Mouse (Mus musculus) intestine, embryonic 15.5 days (tissue): ENCODE results near the gene Hic2. TPM values are rescaled to one million over a fixed set of nuclear protein-coding genes. Genes with fewer than 3 reads are reported as not detected.
A peak's percentile ranks its signal among the peaks of the same experiment; 100 is the strongest.

Source experiments
- ATAC-seq: fragments of 200-750 bp; cut with Nextera tagmentation; 2 replicates; pipeline ENCODE4 v1.8.0; 2017; ENCODE audit warnings: moderate TSS enrichment, moderate library complexity
- H3K27ac ChIP-seq: fragments of 300-500 bp; sonication (generic); 2 replicates; pipeline ENCODE4 v1.5.1; 2015; ENCODE audit warnings: mild to moderate bottlenecking, inconsistent platforms
- H3K27me3 ChIP-seq: fragments of 300-500 bp; sonication (generic); replicated peaks from 2 replicates; pipeline ENCODE4 v1.6.1; 2015; ENCODE audit warnings: inconsistent platforms
- H3K36me3 ChIP-seq: fragments of 300-500 bp; sonication (generic); 2 replicates; pipeline ENCODE4 v1.6.1; 2015; ENCODE audit warnings: inconsistent platforms
- H3K4me1 ChIP-seq: fragments of 300-500 bp; sonication (generic); replicated peaks from 2 replicates; pipeline ENCODE4 v1.6.1; 2015; ENCODE audit warnings: inconsistent platforms
- H3K4me2 ChIP-seq: fragments of 300-500 bp; sonication (generic); replicated peaks from 2 replicates; pipeline ENCODE4 v1.6.1; 2015; ENCODE audit warnings: mild to moderate bottlenecking, inconsistent platforms
- H3K4me3 ChIP-seq: fragments of 300-500 bp; sonication (generic); replicated peaks from 2 replicates; pipeline ENCODE4 v1.5.1; 2015; ENCODE audit warnings: inconsistent platforms
- H3K9ac ChIP-seq: fragments of 300-500 bp; sonication (generic); 2 replicates; pipeline ENCODE4 v1.6.1; 2015; ENCODE audit warnings: inconsistent platforms
- H3K9me3 ChIP-seq: fragments of 300-500 bp; sonication (generic); 2 replicates; pipeline ENCODE4 v1.6.1; 2016; ENCODE audit warnings: inconsistent platforms
- WGBS: fragments of 180-500 bp; shearing (Covaris S2); methylation state at CpG from one replicate; pipeline ENCODE4 v1.1.7; 2015; 5-methylcytosine and 5-hydroxymethylcytosine counted together
- polyA plus RNA-seq: library from polyadenylated mRNA; unstranded; fragments of >200 nt; fragmentation: Nextera tagmentation; extraction: Ambion mirVana; gene quantifications from 2 replicates; pipeline ENCODE4 v1.2.1, GENCODE M21; 2015

Gene Hic2
- polyA plus RNA-seq, 1 experiment from 2014 or later = 5.8 TPM

DNA sequence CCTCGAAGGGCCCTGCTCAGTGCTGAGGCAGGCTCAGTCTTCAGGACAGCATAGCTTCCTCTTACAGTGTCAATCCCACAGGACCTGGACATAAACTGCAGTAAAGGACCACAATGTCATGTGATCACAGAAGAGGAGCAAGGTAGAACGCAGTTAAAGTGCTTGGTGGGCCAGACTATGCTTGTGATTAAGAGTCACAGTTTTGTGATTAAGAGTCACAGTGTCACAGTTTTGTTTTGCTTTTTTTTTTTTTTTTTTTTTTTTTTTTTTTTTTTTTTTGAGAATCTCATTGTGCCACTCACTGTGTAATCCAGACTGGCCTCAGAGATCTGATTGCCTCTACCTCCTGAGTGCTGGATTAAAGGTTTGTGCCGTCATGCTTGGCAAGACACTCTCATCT lies 32.7 kb downstream of the Hic2 start:
- no peak for ATAC-seq
- H3K9me3 ChIP-seq = no peaks in the 10 kb centered on the region
- 82% methylated on average over 3 of the region's 3 CpGs for WGBS

DNA sequence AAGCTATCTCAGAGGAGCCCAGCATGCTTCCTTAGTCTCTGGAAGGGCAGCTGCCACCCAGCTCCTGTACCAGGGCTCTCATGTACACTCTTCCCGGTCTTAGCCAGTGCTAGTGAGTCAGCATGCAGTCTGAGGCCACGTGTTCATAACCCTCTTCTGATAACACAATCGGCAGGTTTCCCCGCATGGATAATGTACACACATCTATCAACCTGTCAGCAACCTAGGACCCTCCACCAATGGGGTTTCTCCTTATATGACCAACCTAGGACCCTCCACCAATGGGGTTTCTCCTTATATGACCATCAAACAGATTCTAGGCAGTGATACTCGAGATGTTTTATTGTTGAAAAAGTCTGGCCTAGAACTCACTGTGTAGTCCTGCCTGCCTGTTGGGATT lies 34.6 kb downstream of the Hic2 start:
- Histone ChIP-seq H3K4me2 (no peak overlapping the region), H3K36me3 (no peaks in the 10 kb centered on the region), H3K27ac (no peak overlapping the region), H3K4me3 (no peak overlapping the region), H3K9me3 (no peaks in the 10 kb centered on the region), H3K27me3 (no peaks in the 10 kb centered on the region), H3K4me1 (no peaks in the 10 kb centered on the region), H3K9ac (no peak overlapping the region)
- peak; percentile 55 for ATAC-seq
- 41% methylated on average over 5 of the region's 5 CpGs for WGBS

More for the DNA sequence above, 32.7 kb downstream of the Hic2 start:
- no peaks in the 10 kb centered on the region for H3K36me3 ChIP-seq
- H3K4me2 ChIP-seq = no peak overlapping the region
- no peak overlapping the region for H3K9ac ChIP-seq
- H3K27ac ChIP-seq = no peak overlapping the region
- H3K4me3 ChIP-seq = no peak overlapping the region
- no peaks in the 10 kb centered on the region for H3K4me1 ChIP-seq
- no peaks in the 10 kb centered on the region for H3K27me3 ChIP-seq

DNA sequence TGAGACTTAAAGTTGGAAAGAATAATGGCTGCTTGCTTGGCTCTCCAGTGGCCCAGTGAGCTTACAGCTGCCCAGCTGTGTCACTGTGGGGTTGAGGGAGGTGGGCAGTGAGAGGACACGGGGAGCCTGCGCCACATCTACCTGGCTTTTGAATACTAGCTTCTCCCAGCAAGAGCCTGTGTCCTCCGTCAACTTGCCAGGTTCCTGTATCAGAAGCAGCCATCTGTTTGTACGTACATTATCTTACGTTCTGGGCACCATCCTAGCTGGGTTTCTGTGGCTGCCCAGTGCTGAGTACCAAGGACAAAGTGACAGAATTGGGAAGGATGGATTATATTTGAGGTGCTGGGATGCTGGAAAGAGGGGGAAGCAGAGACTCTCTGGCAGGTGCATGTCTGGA lies 36.5 kb downstream of the Hic2 start:
- no peaks in the 10 kb centered on the region for H3K9me3 ChIP-seq
- ATAC-seq = no peak
- H3K36me3 ChIP-seq = no peaks in the 10 kb centered on the region
- WGBS = 82% methylated on average over 5 of the region's 5 CpGs
- H3K27me3 ChIP-seq = no peaks in the 10 kb centered on the region
- H3K4me3 ChIP-seq = no peak overlapping the region
- H3K4me2 ChIP-seq = no peak overlapping the region
- no peaks in the 10 kb centered on the region for H3K4me1 ChIP-seq
- H3K27ac ChIP-seq = no peak overlapping the region
- H3K9ac ChIP-seq = no peak overlapping the region

DNA sequence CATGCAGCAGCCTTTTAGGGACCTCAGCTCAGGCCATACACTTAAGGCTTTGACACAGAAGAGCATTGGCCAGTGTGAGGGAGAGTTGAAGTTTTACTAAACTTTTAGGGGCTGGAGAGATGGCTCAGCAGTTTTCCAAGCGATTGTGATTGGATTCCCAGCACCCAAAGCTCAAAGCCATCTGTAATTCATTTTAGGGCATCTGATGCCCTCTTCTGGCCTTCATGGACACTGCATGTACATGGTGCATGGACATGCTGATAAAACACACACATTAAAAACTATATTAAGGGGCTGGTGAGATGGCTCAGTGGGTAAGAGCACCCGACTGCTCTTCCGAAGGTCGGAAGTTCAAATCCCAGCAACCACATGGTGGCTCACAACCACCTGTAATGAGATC lies 37.8 kb downstream of the Hic2 start:
- Histone ChIP-seq H3K27ac (no peak overlapping the region), H3K4me2 (no peak overlapping the region), H3K36me3 (no peaks in the 10 kb centered on the region), H3K9me3 (no peaks in the 10 kb centered on the region), H3K4me1 (no peaks in the 10 kb centered on the region), H3K9ac (no peak overlapping the region), H3K27me3 (no peaks in the 10 kb centered on the region), H3K4me3 (no peak overlapping the region)
- 77% methylated on average over 4 of the region's 4 CpGs for WGBS
- no peak for ATAC-seq

DNA sequence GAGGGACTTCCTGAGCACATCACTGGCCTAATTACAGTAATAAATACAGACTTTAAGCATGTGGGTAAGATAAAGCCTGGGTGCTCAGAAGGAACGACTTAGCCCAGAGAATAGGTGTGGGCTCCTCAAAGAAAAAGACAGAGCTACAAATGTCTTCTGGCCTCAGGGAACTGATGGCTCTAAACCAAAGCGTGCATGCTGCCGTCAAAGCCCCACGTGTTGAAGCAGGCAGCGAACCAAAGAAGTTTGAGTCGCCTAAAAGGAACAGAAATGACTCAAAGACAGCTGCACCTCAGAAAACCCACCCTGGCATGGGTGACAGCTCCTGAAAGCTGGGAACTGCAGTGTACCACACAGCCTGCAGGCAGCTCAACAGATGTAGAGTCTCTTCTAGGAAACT lies 38.5 kb downstream of the Hic2 start:
- H3K9me3 ChIP-seq = no peaks in the 10 kb centered on the region
- no peak overlapping the region for H3K9ac ChIP-seq
- peaks cover 2% of the 10 kb centered on the region; the same call in 1 of the 2 replicates for H3K27me3 ChIP-seq
- ATAC-seq = no peak
- H3K36me3 ChIP-seq = no peaks in the 10 kb centered on the region
- no peak overlapping the region for H3K4me3 ChIP-seq
- no peak overlapping the region for H3K4me2 ChIP-seq
- no peak overlapping the region for H3K27ac ChIP-seq
- H3K4me1 ChIP-seq = peaks cover 4% of the 10 kb centered on the region
- WGBS = 81% methylated on average over 6 of the region's 6 CpGs

DNA sequence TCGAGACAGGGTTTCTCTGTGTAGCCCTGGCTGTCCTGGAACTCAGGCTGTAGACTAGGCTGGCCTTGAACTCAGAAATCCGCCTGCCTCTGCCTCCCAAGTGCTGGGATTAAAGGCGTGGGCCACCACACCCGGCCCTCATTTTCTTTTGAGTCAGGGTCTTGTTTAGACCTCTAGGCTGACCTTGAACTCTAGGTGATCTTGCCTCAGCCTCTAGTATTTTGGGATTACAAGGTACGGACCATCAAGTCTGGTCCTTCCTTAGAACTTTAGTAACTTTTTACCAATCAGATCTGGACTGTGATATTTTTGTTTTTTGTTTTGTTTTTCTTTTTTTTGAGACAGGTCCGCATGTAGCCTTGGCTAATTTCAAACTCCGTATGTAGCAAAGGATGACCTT lies 42.3 kb downstream of the Hic2 start, which contains the start of gene Tmem191c:
Gene Tmem191c, plus strand, starts transcription at position 357 of the 400 bp plus-strand sequence.
- 62% methylated on average over 7 of the region's 7 CpGs for WGBS

DNA sequence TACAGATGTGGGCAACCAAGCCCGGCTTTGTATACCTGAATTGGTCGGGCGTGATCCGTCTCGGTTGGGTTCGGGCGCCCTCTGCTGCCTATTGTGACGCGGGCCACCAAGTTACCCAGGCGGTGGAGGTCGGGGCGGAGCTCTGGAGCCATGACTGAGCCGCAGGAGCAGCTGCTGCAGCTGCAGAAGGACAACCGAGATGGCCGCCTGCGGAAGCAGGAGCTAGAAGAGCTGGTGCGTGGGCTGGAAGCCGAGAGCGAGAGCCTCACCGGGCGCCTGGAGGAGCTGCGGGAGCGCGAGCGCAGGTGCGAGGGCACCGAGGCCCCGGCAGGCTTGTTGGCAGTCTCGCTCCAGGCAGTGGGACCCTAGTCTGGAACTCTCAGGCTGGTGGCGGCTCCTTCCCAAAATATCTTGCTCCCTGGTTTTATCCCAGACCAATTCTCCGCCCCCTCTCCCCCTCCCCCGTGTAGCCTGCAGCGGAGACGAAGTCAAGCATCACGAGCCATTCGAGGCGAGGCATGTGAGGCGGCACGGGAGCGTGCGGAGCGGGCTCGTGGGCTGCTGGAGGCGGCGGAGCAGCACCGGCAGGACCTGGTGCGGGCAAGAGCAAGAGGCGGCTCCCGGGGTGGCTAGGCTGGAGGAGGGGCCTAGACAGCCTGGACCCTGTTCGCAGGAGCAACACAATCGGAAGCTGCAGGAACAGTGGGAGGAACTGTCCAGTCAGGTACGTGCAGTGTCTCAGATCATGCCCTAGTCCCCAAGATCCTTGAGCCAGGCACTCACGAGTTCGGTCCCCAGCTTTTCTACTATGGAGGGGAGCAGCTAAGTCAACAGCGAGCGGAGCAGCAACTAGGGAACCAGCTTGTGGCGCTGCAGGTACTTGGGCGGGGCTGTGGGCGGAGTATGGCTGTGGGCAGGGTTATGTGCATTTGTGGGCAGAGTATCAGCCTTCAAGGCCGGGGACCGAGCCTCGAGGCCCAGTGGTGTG lies 43.1 kb downstream of the Hic2 start:
- Histone ChIP-seq H3K4me3 (peak overlapping the region; percentile 67), H3K4me1 (peaks cover 18% of the 10 kb centered on the region), H3K27me3 (peaks cover 20% of the 10 kb centered on the region), H3K9ac (peak overlapping the region; percentile 70), H3K27ac (peak overlapping the region; percentile 68), H3K4me2 (peak overlapping the region; percentile 97), H3K36me3 (no peaks in the 10 kb centered on the region), H3K9me3 (no peaks in the 10 kb centered on the region)
- whole genome bisulfite sequencing = under 1% methylated on average over 61 of the region's 62 CpGs
- peak; percentile 89 for ATAC-seq

More for the DNA sequence above, 42.3 kb downstream of the Hic2 start, which contains the start of gene Tmem191c:
- peak within 1 kb of the TSS; percentile 97 for H3K4me2 ChIP-seq
- H3K9me3 ChIP-seq = no peaks in the 10 kb centered on the region
- H3K4me3 ChIP-seq = peak within 1 kb of the TSS; percentile 67
- H3K27ac ChIP-seq = peak within 1 kb of the TSS; percentile 68
- peaks cover 20% of the 10 kb centered on the region for H3K27me3 ChIP-seq
- peak within 1 kb of the TSS; percentile 70 for H3K9ac ChIP-seq
- no peak for ATAC-seq
- peaks cover 18% of the 10 kb centered on the region for H3K4me1 ChIP-seq
- H3K36me3 ChIP-seq = no peaks in the 10 kb centered on the region

DNA sequence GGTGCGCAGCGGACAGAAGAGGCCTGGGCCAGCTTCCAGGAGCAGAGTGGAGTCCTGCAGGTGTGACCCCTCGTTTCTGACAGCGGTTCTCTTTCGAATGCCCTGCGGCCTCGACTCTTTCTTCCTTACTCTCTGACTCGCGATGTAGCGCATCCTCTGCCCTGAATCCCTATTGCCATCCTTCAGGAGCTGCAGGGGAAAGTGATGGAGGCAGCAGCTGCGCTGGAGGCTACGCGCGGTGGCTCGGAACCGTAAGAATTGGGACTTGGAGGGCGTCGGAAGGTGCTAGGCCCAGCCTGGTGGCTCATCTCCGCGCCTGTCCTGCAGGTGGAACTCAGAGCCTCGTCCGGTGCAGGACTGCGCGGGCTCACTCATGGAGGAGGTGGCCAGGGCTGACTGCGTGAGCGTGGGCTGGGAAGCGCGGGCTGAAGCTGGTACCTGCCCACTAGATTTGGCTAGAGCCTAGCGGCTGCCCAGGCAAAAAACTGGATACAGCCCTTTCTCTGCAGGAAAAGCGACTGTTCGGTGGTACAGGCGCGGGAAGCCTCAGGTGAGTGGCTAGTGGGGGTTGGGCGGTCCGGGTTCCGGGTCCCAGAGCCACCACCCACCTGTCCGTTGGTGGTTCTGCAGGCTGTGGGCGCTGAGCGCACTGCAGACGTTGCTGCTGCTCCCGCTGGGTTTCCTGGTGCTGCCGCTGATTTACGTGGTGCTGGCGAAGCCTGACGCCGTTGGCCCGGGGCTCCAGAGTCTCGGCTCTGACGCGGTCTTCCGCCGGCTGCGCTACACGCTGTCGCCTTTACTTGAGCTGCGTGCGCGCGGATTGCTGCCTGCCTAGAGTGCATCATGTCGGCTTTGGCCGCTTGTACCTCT lies 44.2 kb downstream of the Hic2 start:
- Histone ChIP-seq H3K4me2 (peak overlapping the region; percentile 97), H3K4me1 (peaks cover 18% of the 10 kb centered on the region), H3K27me3 (peaks cover 20% of the 10 kb centered on the region), H3K27ac (no peak overlapping the region), H3K36me3 (no peaks in the 10 kb centered on the region), H3K9me3 (no peaks in the 10 kb centered on the region), H3K4me3 (peak overlapping the region; percentile 67), H3K9ac (peak overlapping the region; percentile 26; the same call in 1 of the 2 replicates)
- peak; percentile 16; the same call in 1 of the 2 replicates for ATAC-seq
- 7% methylated on average over 61 of the region's 61 CpGs for WGBS

DNA sequence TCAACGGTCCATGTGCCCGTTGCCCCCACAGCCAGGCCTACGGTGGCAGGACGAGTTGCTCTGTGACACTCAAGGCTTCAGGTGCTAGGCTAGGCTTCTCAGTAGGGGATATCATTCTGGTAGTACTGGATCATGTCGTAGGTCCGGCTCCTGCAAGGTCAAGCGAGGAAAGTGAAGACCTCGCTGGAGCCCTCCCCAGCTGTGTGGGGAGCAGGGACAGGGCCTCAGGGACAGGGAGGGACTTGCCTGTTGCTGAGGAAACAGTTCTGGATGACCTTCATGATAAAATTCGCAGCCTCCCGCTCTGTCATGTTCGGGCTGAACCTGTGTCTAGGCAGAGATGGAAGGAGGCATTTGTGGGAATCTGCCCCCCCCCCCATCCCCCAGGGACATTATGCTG lies 47.1 kb downstream of the Hic2 start:
- no peak overlapping the region for H3K4me2 ChIP-seq
- H3K9ac ChIP-seq = no peak overlapping the region
- H3K27me3 ChIP-seq = peaks cover 20% of the 10 kb centered on the region
- H3K4me1 ChIP-seq = peaks cover 18% of the 10 kb centered on the region
- no peak overlapping the region for H3K27ac ChIP-seq
- peaks cover 13% of the 10 kb centered on the region; the same call in 1 of the 2 replicates for H3K36me3 ChIP-seq
- no peaks in the 10 kb centered on the region for H3K9me3 ChIP-seq
- H3K4me3 ChIP-seq = no peak overlapping the region
- 92% methylated on average over 11 of the region's 11 CpGs for WGBS
- no peak for ATAC-seq

DNA sequence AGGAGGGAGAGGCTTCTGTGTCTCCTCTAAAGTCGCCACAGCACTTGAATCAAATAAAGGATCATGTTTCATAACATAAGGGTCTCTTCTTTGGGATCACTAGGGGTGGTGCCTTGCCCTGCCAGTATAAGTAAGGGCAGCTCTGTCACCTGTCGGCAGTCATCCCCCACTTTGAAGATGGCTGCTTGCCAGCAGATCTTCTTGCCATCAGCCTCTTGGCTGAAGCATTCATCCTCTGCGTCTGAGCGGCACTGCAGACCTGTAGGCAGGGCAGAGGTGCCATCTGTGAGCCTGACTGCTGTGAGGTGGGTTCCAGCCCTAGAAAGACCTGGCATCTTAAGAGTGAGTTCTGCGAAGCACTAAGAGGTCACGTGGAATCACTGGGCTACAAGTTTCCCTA lies 49.8 kb downstream of the Hic2 start:
- 81% methylated on average over 6 of the region's 6 CpGs for WGBS
- ATAC-seq = no peak
- Histone ChIP-seq H3K4me3 (no peak overlapping the region), H3K27ac (no peak overlapping the region), H3K27me3 (peaks cover 5% of the 10 kb centered on the region; the same call in 1 of the 2 replicates), H3K4me1 (peaks cover 1% of the 10 kb centered on the region; the same call in 1 of the 2 replicates), H3K9ac (no peak overlapping the region), H3K36me3 (peaks cover 16% of the 10 kb centered on the region; the same call in 1 of the 2 replicates), H3K9me3 (no peaks in the 10 kb centered on the region), H3K4me2 (no peak overlapping the region)

DNA sequence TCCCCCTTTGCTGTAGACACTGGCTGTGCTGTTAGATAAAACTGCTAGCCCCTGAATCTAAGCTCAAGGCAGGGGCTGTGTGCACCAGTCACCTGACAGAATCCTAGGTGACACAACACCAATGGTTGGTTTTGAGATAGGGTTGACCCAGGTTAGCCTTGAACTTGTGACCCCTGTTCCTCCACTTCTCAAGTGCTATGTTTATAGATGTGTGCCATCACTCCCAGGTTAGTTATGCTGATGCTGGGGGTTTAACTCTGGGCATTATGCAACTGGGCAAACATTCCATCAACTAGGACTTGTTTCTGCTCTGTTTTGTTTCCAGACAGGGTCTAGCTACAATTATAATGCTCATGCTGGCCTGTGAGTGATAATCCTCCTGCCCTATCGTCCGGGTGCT lies 53.7 kb downstream of the Hic2 start:
- Histone ChIP-seq H3K4me3 (no peak overlapping the region), H3K27ac (no peak overlapping the region), H3K27me3 (no peaks in the 10 kb centered on the region), H3K4me2 (no peak overlapping the region), H3K4me1 (no peaks in the 10 kb centered on the region), H3K36me3 (peaks cover 24% of the 10 kb centered on the region; the same call in 1 of the 2 replicates), H3K9me3 (no peaks in the 10 kb centered on the region), H3K9ac (no peak overlapping the region)
- 87% methylated on average over 2 of the region's 2 CpGs for WGBS
- no peak for ATAC-seq

DNA sequence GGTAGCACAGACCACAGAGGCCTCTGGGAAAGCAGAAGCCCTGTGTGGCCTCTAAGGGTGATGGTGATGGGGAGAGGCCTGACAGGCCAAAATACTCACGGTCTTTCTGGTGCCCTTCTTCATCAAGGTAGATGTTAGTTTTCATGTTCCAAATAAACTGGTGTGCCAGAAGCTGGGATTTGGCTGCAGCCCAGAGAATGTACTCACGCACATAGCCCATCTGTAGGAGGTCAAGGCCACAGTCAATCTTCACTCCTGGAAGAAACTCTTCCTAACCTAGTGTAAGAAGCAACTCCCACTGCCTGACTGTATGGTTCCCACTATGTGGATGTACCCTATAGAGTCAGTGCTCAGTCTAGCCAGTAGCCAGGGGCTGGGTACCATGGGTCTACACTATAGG lies 57.6 kb downstream of the Hic2 start:
- Histone ChIP-seq H3K27ac (no peak overlapping the region), H3K27me3 (no peaks in the 10 kb centered on the region), H3K4me1 (no peaks in the 10 kb centered on the region), H3K9ac (no peak overlapping the region), H3K4me2 (no peak overlapping the region), H3K4me3 (no peak overlapping the region), H3K9me3 (no peaks in the 10 kb centered on the region), H3K36me3 (peaks cover 19% of the 10 kb centered on the region)
- ATAC-seq = no peak
- 86% methylated on average over 2 of the region's 2 CpGs for WGBS
